Mouse (Mus musculus) adrenal gland, adult 2 months (tissue): ENCODE measurements at regions not wholly inside any gene's neighbourhood (a gene's known extent, or its start where the extent isn't known, plus 50 kb on each side); places are given as distances from the start of the nearest gene placed in this dataset.

Experiments
- DNase-seq: peaks from one replicate; pipeline ENCODE4 v3.0.0; 2021

- no peak for DNase-seq
Observed at GRCm38 (mm10) chr8:49236021-49236821, 392.5 kb upstream of the Tenm3 start.

- DNase-seq = no peak
Observed at GRCm38 (mm10) chr8:49223841-49224420, 380.2 kb upstream of the Tenm3 start.

- DNase-seq = no peak
Observed at GRCm38 (mm10) chr8:49195333-49195640, 351.5 kb upstream of the Tenm3 start.

GRCm38 (mm10) chr8:49194592-49195332 lies 351.0 kb upstream of the Tenm3 start:
- no peak for DNase-seq

- DNase-seq = no peak
Observed at GRCm38 (mm10) chr8:49186853-49187252, 343.1 kb upstream of the Tenm3 start.

GRCm38 (mm10) chr8:49175386-49175785 lies 331.6 kb upstream of the Tenm3 start:
- DNase-seq = no peak

GRCm38 (mm10) chr8:49174956-49175355 lies 331.2 kb upstream of the Tenm3 start:
- DNase-seq = no peak

- no peak for DNase-seq
Observed at GRCm38 (mm10) chr8:49159318-49159717, 315.6 kb upstream of the Tenm3 start.

GRCm38 (mm10) chr8:49158201-49158600 lies 314.4 kb upstream of the Tenm3 start:
- DNase-seq = no peak

GRCm38 (mm10) chr8:49136503-49137044 lies 292.8 kb upstream of the Tenm3 start:
- no peak for DNase-seq

- no peak for DNase-seq
Observed at GRCm38 (mm10) chr8:49109095-49109494, 265.3 kb upstream of the Tenm3 start.

- DNase-seq = no peak
Observed at GRCm38 (mm10) chr8:49108665-49109064, 264.9 kb upstream of the Tenm3 start.

GRCm38 (mm10) chr8:49106531-49106930 lies 262.8 kb upstream of the Tenm3 start:
- no peak for DNase-seq

GRCm38 (mm10) chr8:49101156-49101555 lies 257.4 kb upstream of the Tenm3 start:
- DNase-seq = no peak

GRCm38 (mm10) chr8:49084191-49084875 lies 240.6 kb upstream of the Tenm3 start:
- no peak for DNase-seq

- no peak for DNase-seq
Observed at GRCm38 (mm10) chr8:49069451-49069850, 225.7 kb upstream of the Tenm3 start.

- no peak for DNase-seq
Observed at GRCm38 (mm10) chr8:49063256-49063655, 219.5 kb upstream of the Tenm3 start.

- DNase-seq = no peak
Observed at GRCm38 (mm10) chr8:49043236-49043635, 199.5 kb upstream of the Tenm3 start.

GRCm38 (mm10) chr8:49035970-49036700 lies 192.4 kb upstream of the Tenm3 start:
- DNase-seq = no peak

- peak; percentile 3 for DNase-seq
Observed at GRCm38 (mm10) chr8:49035519-49035918, 191.8 kb upstream of the Tenm3 start.

- DNase-seq = no peak
Observed at GRCm38 (mm10) chr8:49030255-49030654, 186.5 kb upstream of the Tenm3 start.

- no peak for DNase-seq
Observed at GRCm38 (mm10) chr8:49017741-49018140, 174.0 kb upstream of the Tenm3 start.
